ENCODE assay signal across 8 mouse cellular contexts in the genomic region with DNA sequence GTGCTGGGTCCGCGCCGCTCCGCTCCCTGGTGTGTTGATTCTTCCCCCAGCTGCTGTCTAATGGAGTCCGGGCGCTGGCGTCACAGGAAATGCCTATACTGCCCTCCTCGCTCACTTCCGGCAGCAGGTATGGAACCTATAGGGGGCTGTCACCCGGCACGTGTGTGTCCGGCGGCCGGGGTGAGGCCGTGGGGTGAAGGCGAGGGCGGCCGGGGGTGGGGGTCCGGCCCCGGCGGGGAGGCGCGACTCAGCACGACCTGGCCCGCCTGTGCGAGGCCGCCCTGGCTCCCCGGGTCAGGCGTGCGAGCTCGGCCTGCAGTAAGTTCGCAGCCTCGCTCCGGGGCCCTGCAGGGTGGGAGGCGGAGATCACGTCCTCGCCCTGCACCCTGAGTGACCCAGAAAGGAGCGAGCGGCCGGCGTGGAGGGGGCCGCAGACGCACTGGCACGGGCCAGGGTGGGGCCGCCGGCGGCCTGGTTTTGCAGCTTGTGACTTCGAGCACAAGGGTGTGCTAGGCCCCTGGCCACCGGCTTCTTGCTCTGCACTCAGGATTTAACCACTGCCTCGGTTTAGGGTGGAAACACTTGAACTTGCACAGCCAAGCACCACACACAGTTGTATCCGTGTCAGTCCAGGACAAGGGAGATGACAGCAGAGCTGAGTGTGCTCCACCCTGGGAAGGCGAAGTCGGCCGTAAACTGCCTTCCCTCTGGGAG. TPM values are rescaled to one million over a fixed set of nuclear protein-coding genes. Genes with fewer than 3 reads are reported as not detected.
DNase-seq lines count a peak whose midpoint lies in the region; ATAC-seq lines count a peak whose summit lies in the region.

Wdr26 (minus strand) TSS at position 82 of the 714 bp plus-strand sequence.

- peak; percentile 68 for DNase-seq in gastrocnemius, postnatal 10 days
- peak; percentile 92 for DNase-seq in induced T-regulatory cell, adult 2 months (ENCODE audit: low read depth)
- DNase-seq in left cerebral cortex, adult 9 months (ENCODE audit: low spot score in 2 of 2), result peak; percentile 64 to 85
- peak; percentile 82 for DNase-seq in right cerebral cortex, postnatal 14 days
- peak; percentile 91 for DNase-seq in yolk sac, embryonic 10.5 days (ENCODE audit: low spot score)

- ATAC-seq in activated CD4-positive, CD25-positive, alpha-beta regulatory T cell, adult 4 months, result peak; percentile 81
- ATAC-seq in common myeloid progenitor, adult 5-6 weeks (replicated peaks; ENCODE audit: low read depth, poor library complexity, severe bottlenecking), result peak; percentile 75
- peak; percentile 77 for ATAC-seq in megakaryocyte progenitor cell, adult 5-6 weeks (replicated peaks; ENCODE audit: poor library complexity)

RNA-seq across cellular contexts. Expression of gene Wdr26, which starts in this region (rescaled TPM):
- polyA plus RNA-seq in activated CD4-positive, CD25-positive, alpha-beta regulatory T cell, adult 4 months (2017; shearing (Covaris generic)), result 10 to 100 TPM; 34.8 to 59.7 TPM
- 107 and 130 TPM in 2 replicates for total RNA-seq in common myeloid progenitor, adult 5-6 weeks (2017)
- total RNA-seq in gastrocnemius, postnatal 10 days (2021), result 100 to 1,000 TPM; 105 to 116 TPM
- 124 and 137 TPM in 2 replicates for total RNA-seq in megakaryocyte progenitor cell, adult 5-6 weeks (2015)
- total RNA-seq in megakaryocyte progenitor cell, adult 5-6 weeks (2017), result 105 and 114 TPM in 2 replicates

Comparison
In these comparisons a context has a peak if more than half of its experiments do, and no peak if none do; other contexts are left out.
1. Peak in every context shown above with its lines: DNase-seq and ATAC-seq.